8 mouse cellular contexts compared by ENCODE assay signal in the genomic region with DNA sequence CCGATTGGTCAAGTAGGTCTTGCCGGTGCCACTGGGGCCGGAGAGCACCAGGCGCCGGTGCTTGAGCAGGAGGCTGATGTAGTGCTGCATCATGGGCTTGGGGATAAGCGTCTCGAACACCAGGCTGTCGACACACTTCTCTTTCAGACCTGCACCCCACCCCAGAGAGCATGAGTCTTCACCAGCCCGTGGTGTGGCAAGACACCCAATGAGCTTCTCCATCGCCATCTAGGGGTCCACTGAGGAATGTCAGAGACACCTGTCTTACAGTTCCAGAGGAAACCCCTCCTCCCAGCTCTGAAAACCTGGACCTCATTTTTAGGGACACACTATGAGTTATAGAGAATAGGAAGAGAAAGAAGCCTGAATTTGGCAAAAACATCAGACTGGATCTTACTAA. TPM values are rescaled to one million over a fixed set of nuclear protein-coding genes. Genes with fewer than 3 reads are reported as not detected.
DNase-seq lines count a peak whose midpoint lies in the region; ATAC-seq and TF ChIP-seq lines count a peak whose summit lies in the region.
"Had no signal": no experiment of that assay in that cellular context is flagged by ENCODE, and none has a peak within 500 bp of the region (broad histone marks: within the 10 kb centered on the region; RNA-seq: fewer than 3 reads in every experiment).

No protein-coding gene starts in this region.

- no peaks in the 10 kb centered on the region for H3K9me3 ChIP-seq in kidney, embryonic 14.5 days (ENCODE audit: control insufficient read depth, low read length)
- H3K9me3 ChIP-seq in intestine, embryonic 15.5 days = no peaks in the 10 kb centered on the region
- H3K9me3 ChIP-seq: liver, embryonic 13.5 days had no signal

- H3K27me3 ChIP-seq in kidney, embryonic 14.5 days (ENCODE audit: control insufficient read depth, insufficient read depth, low read length) = no peaks in the 10 kb centered on the region
- H3K27me3 ChIP-seq in small intestine, adult 2 months (ENCODE audit: control insufficient read depth, insufficient read depth, low read length) = no peaks in the 10 kb centered on the region
- no peaks in the 10 kb centered on the region for H3K27me3 ChIP-seq in intestine, embryonic 15.5 days (replicated peaks)
- H3K27me3 ChIP-seq: liver, embryonic 13.5 days had no signal

- ATAC-seq in kidney, embryonic 14.5 days (ENCODE audit: low FRiP score, low TSS enrichment) = no peak
- peak; percentile 72 to 77 for ATAC-seq in hematopoietic stem cell, adult 5-6 weeks (replicated peaks in 1 of 2; ENCODE audit: insufficient read depth in 1 of 2, low FRiP score in 2 of 2, low TSS enrichment in 1 of 2, low read depth in 1 of 2, poor library complexity in 2 of 2, severe bottlenecking in 2 of 2)
- ATAC-seq in intestine, embryonic 15.5 days = no peak

- DNase-seq in kidney, adult 9 months = peak; percentile 36
- peak; percentile 27 to 37 for DNase-seq in B cell, adult 2 months
- DNase-seq in ES-CJ7 (ENCODE audit: low read depth, low spot score) = peak; percentile 78
- DNase-seq: liver, embryonic 13.5 days had no signal

- no peak for TF ChIP-seq POLR2A in small intestine, adult 2 months (IDR thresholded peaks at IDR 0.05; ENCODE audit: low read depth, low read length)

- H3K4me1 ChIP-seq in kidney, embryonic 14.5 days (ENCODE audit: control insufficient read depth, insufficient read depth, low read length) = no peaks in the 10 kb centered on the region
- no peaks in the 10 kb centered on the region for H3K4me1 ChIP-seq in small intestine, adult 2 months (ENCODE audit: control insufficient read depth, insufficient read depth, insufficient read length, low read length)
- no peaks in the 10 kb centered on the region for H3K4me1 ChIP-seq in intestine, embryonic 15.5 days (replicated peaks)
- H3K4me1 ChIP-seq: liver, embryonic 13.5 days had no signal

- H3K4me2 ChIP-seq in kidney, embryonic 14.5 days (replicated peaks; ENCODE audit: low read depth, low read length) = no peak overlapping the region
- H3K4me2 ChIP-seq in intestine, embryonic 15.5 days (replicated peaks) = no peak overlapping the region
- H3K4me2 ChIP-seq: liver, embryonic 13.5 days had no signal

- no peak overlapping the region for H3K27ac ChIP-seq in kidney, embryonic 14.5 days (ENCODE audit: low read depth, low read length)
- no peak overlapping the region for H3K27ac ChIP-seq in small intestine, adult 2 months (ENCODE audit: insufficient read depth, low read depth, low read length)
- no peak overlapping the region for H3K27ac ChIP-seq in intestine, embryonic 15.5 days
- H3K27ac ChIP-seq: liver, embryonic 13.5 days had no signal

- 85% methylated on average over 10 of the region's 10 CpGs for WGBS in kidney, embryonic 14.5 days
- WGBS in small intestine, adult 2 months = 74% methylated on average over 10 of the region's 10 CpGs
- 76% methylated on average over 10 of the region's 10 CpGs for WGBS in intestine, embryonic 15.5 days

- no peak overlapping the region for H3K4me3 ChIP-seq in kidney, embryonic 14.5 days (ENCODE audit: low read length)
- no peak overlapping the region for H3K4me3 ChIP-seq in small intestine, adult 2 months (ENCODE audit: low read depth, low read length)
- no peak overlapping the region for H3K4me3 ChIP-seq in intestine, embryonic 15.5 days (replicated peaks)
- H3K4me3 ChIP-seq: liver, embryonic 13.5 days had no signal

- H3K9ac ChIP-seq in kidney, embryonic 14.5 days (ENCODE audit: low read depth, low read length) = no peak overlapping the region
- H3K9ac ChIP-seq in intestine, embryonic 15.5 days = no peak overlapping the region
- H3K9ac ChIP-seq: liver, embryonic 13.5 days had no signal

- peak; percentile 37; the same call in 1 of the 2 replicates for TF ChIP-seq CTCF in small intestine, adult 2 months (IDR thresholded peaks at IDR 0.05; ENCODE audit: extremely low read depth, insufficient read length, insufficient replicate concordance, low read depth, low read length)

- H3K36me3 ChIP-seq in kidney, embryonic 14.5 days (ENCODE audit: control insufficient read depth, insufficient read depth, low read length) = peaks cover 68% of the 10 kb centered on the region
- H3K36me3 ChIP-seq in small intestine, adult 2 months (ENCODE audit: control insufficient read depth, insufficient read depth, low read length) = peaks cover 22% of the 10 kb centered on the region
- H3K36me3 ChIP-seq in intestine, embryonic 15.5 days = peaks cover 24% of the 10 kb centered on the region

RNA-seq across cellular contexts. Expression of gene Ipo9, which starts 22.0 kb away (rescaled TPM):
- polyA plus RNA-seq in kidney, embryonic 14.5 days (2014; fragmentation: Nextera tagmentation; extraction: Ambion mirVana) = 160 and 176 TPM in 2 replicates
- 36.1 and 61.9 TPM in 2 replicates for total RNA-seq in hematopoietic stem cell, adult 5-6 weeks (2017)
- polyA plus RNA-seq in small intestine, adult 2 months (2012; rRNA removed) = 20.8 and 28.8 TPM in 2 replicates
- polyA plus RNA-seq in intestine, embryonic 15.5 days (2015; fragmentation: Nextera tagmentation; extraction: Ambion mirVana) = 85.6 and 92.2 TPM in 2 replicates

Comparison
In these comparisons a context has a peak if more than half of its experiments do, and no peak if none do; other contexts are left out.
1. ATAC-seq: peak in hematopoietic stem cell, adult 5-6 weeks (2 of 2); none in kidney, embryonic 14.5 days (single experiment) and intestine, embryonic 15.5 days (single experiment).
2. Peak in every context shown above with its lines, with median percentiles within 50 percentile points of each other: DNase-seq.